Mouse (Mus musculus) left cerebral cortex, postnatal 4 days (tissue): Measurements from ENCODE around the gene Mrpl38. TPM values are rescaled to one million over a fixed set of nuclear protein-coding genes. Genes with fewer than 3 reads are reported as not detected.

Experiments used
- DNase-seq: peaks from one replicate; pipeline ENCODE4 v3.0.0-alpha.2; 2022
- intact Hi-C: fragments of 180-260 bp; cut with DNase I; formaldehyde crosslinking; loops from one replicate; pipeline ENCODE4 v1.15.1; 2025
- total RNA-seq, 2 experiments: library from RNA; stranded (reverse); gene quantifications; 2 replicates each; pipeline ENCODE4 v1.2.3; 2021

Mrpl38 gene
- 10 to 100 TPM; 52.2 to 54.0 TPM for total RNA-seq

- DNase-seq, result peak; percentile 88
- intact Hi-C loops, result no loop called here
These were observed at the start of gene Mrpl38 for GRCm38 (mm10) chr11:116138468-116139138. Gene Mrpl38, minus strand, starts transcription at chr11:116138868.

- intact Hi-C loops, result no loop called here
- no peak for DNase-seq
These were observed 48.7 kb upstream of the Mrpl38 start for GRCm38 (mm10) chr11:116187226-116187930.

- DNase-seq, result no peak
- intact Hi-C loops, result no loop called here
These were observed 47.7 kb upstream of the Mrpl38 start for GRCm38 (mm10) chr11:116186360-116186759.

GRCm38 (mm10) chr11:116185836-116186235, 47.2 kb upstream of the Mrpl38 start:
- no peak for DNase-seq
- intact Hi-C loops, result no loop called here

- intact Hi-C loops, result no loop called here
- no peak for DNase-seq
These were observed 39.9 kb upstream of the Mrpl38 start for GRCm38 (mm10) chr11:116178411-116179121.

GRCm38 (mm10) chr11:116176010-116176409, 37.3 kb upstream of the Mrpl38 start:
- no peak for DNase-seq
- intact Hi-C loops, result no loop called here

- DNase-seq, result no peak
- intact Hi-C loops, result no loop called here
These were observed 36.2 kb upstream of the Mrpl38 start for GRCm38 (mm10) chr11:116174775-116175448.

GRCm38 (mm10) chr11:116171959-116172358, 33.3 kb upstream of the Mrpl38 start:
- DNase-seq, result no peak
- intact Hi-C loops, result no loop called here

- intact Hi-C loops, result no loop called here
- DNase-seq, result no peak
These were observed 31.5 kb upstream of the Mrpl38 start for GRCm38 (mm10) chr11:116170003-116170800.

- intact Hi-C loops, result no loop called here
These were observed 30.5 kb upstream of the Mrpl38 start for GRCm38 (mm10) chr11:116169214-116169613.

GRCm38 (mm10) chr11:116167884-116168439, 29.3 kb upstream of the Mrpl38 start, which contains the start of gene Fbf1:
Gene Fbf1, minus strand, starts transcription at chr11:116168166.
- intact Hi-C loops, result no loop called here
- peak; percentile 98 for DNase-seq

More at GRCm38 (mm10) chr11:116169214-116169613, 30.5 kb upstream of the Mrpl38 start:
- no peak for DNase-seq

- no peak for DNase-seq
- intact Hi-C loops, result no loop called here
These were observed 28.6 kb upstream of the Mrpl38 start for GRCm38 (mm10) chr11:116167232-116167631.

- no peak for DNase-seq
- intact Hi-C loops, result no loop called here
These were observed 24.3 kb upstream of the Mrpl38 start for GRCm38 (mm10) chr11:116163002-116163401.

- intact Hi-C loops, result no loop called here
- peak; percentile 14 for DNase-seq
These were observed 23.5 kb upstream of the Mrpl38 start for GRCm38 (mm10) chr11:116162146-116162545.

GRCm38 (mm10) chr11:116161312-116161711, 22.6 kb upstream of the Mrpl38 start:
- DNase-seq, result no peak
- intact Hi-C loops, result no loop called here

GRCm38 (mm10) chr11:116150960-116151359, 12.3 kb upstream of the Mrpl38 start:
- intact Hi-C loops, result no loop called here
- DNase-seq, result no peak

- intact Hi-C loops, result no loop called here
These were observed 10.7 kb upstream of the Mrpl38 start for GRCm38 (mm10) chr11:116149341-116149740.

GRCm38 (mm10) chr11:116148761-116149221, 10.1 kb upstream of the Mrpl38 start:
- intact Hi-C loops, result no loop called here
- DNase-seq, result peak; percentile 88

More at GRCm38 (mm10) chr11:116149341-116149740, 10.7 kb upstream of the Mrpl38 start:
- DNase-seq, result no peak

- intact Hi-C loops, result no loop called here
- peak; percentile 51 for DNase-seq
These were observed 7.8 kb upstream of the Mrpl38 start for GRCm38 (mm10) chr11:116146294-116146985.
